8 mouse cellular contexts compared by ENCODE assay signal in genomic region chrX:100625802-100626793, GRCm38 (mm10). TPM values are rescaled to one million over a fixed set of nuclear protein-coding genes. Genes with fewer than 3 reads are reported as not detected.
DNase-seq lines count a peak whose midpoint lies in the region; ATAC-seq lines count a peak whose summit lies in the region.

Pdzd11 (minus strand) TSS chrX:100626568.

- H3K36me3 ChIP-seq in heart, embryonic 14.5 days (ENCODE audit: control insufficient read depth, insufficient read depth, low read length) = peaks cover 20% of the 10 kb centered on the region
- H3K36me3 ChIP-seq in liver, embryonic 13.5 days = peaks cover 29% of the 10 kb centered on the region
- no peaks in the 10 kb centered on the region for H3K36me3 ChIP-seq in stomach, embryonic 16.5 days (ENCODE audit: control insufficient read depth, insufficient read depth, low read length)

- H3K4me2 ChIP-seq in heart, embryonic 14.5 days (ENCODE audit: low read length) = peak within 1 kb of the TSS; percentile 77
- peak within 1 kb of the TSS; percentile 69 for H3K4me2 ChIP-seq in liver, embryonic 13.5 days
- peak within 1 kb of the TSS; percentile 69 for H3K4me2 ChIP-seq in stomach, embryonic 16.5 days (ENCODE audit: low read depth, low read length)

- H3K9me3 ChIP-seq in heart, embryonic 14.5 days (ENCODE audit: control insufficient read depth, low read length) = no peaks in the 10 kb centered on the region
- no peaks in the 10 kb centered on the region for H3K9me3 ChIP-seq in liver, embryonic 13.5 days (replicated peaks)
- H3K9me3 ChIP-seq in stomach, embryonic 16.5 days (replicated peaks; ENCODE audit: control insufficient read depth, low read length) = no peaks in the 10 kb centered on the region

- H3K4me3 ChIP-seq in heart, embryonic 14.5 days (ENCODE audit: control insufficient read depth in 1 of 2, insufficient read depth in 1 of 2, low read depth in 1 of 2, low read length in 2 of 2) = peak within 1 kb of the TSS; percentile 54 to 86
- H3K4me3 ChIP-seq in liver, embryonic 13.5 days (replicated peaks) = peak within 1 kb of the TSS; percentile 78
- H3K4me3 ChIP-seq in stomach, embryonic 16.5 days (replicated peaks; ENCODE audit: low read length) = peak within 1 kb of the TSS; percentile 55

- DNase-seq in c-Kit-negative CD71-positive TER-119-positive erythroid progenitor cells, embryonic 14.5 days (ENCODE audit: low read depth, low spot score) = peak; percentile 82
- peak; percentile 77 for DNase-seq in fibroblast of lung, adult 2 months (ENCODE audit: low read depth)
- peak; percentile 94 for DNase-seq in kidney, postnatal 14 days
- DNase-seq in liver, embryonic 13.5 days = peak; percentile 86
- DNase-seq in neural tube, embryonic 10.5 days (ENCODE audit: extremely low spot score, low spot score) = peak; percentile 81

- peak within 1 kb of the TSS; percentile 82 to 84 for H3K27ac ChIP-seq in heart, embryonic 14.5 days (replicated peaks in 1 of 2; ENCODE audit: control insufficient read depth in 1 of 2, insufficient read depth in 1 of 2, low read depth in 2 of 2, low read length in 2 of 2)
- H3K27ac ChIP-seq in liver, embryonic 13.5 days = peak within 1 kb of the TSS; percentile 88
- peak within 1 kb of the TSS; percentile 46; the same call in 1 of the 2 replicates for H3K27ac ChIP-seq in stomach, embryonic 16.5 days (ENCODE audit: low read length)

- peaks cover 2 to 4% of the 10 kb centered on the region in 2 experiments; a peak in 2 of 4 replicates for H3K4me1 ChIP-seq in heart, embryonic 14.5 days (ENCODE audit: control insufficient read depth in 2 of 2, insufficient read depth in 2 of 2, low read length in 2 of 2)
- peaks cover 29% of the 10 kb centered on the region for H3K4me1 ChIP-seq in liver, embryonic 13.5 days (replicated peaks)
- no peaks in the 10 kb centered on the region for H3K4me1 ChIP-seq in stomach, embryonic 16.5 days (ENCODE audit: control insufficient read depth, insufficient read depth, low read length)

- H3K27me3 ChIP-seq in heart, embryonic 14.5 days (ENCODE audit: control insufficient read depth, insufficient read depth, low read length) = no peaks in the 10 kb centered on the region
- H3K27me3 ChIP-seq in liver, embryonic 13.5 days = no peaks in the 10 kb centered on the region
- no peaks in the 10 kb centered on the region for H3K27me3 ChIP-seq in stomach, embryonic 16.5 days (ENCODE audit: control insufficient read depth, insufficient read depth, low read length)

- ATAC-seq in CD4-positive, CD25-positive, alpha-beta regulatory T cell, adult 4 months = peak; percentile 100
- ATAC-seq in heart, embryonic 14.5 days (ENCODE audit: insufficient number of reproducible peaks, insufficient read depth, low FRiP score, low read depth) = peak; percentile 99
- ATAC-seq in liver, embryonic 13.5 days (ENCODE audit: low read depth) = peak; percentile 98
- ATAC-seq in stomach, embryonic 16.5 days (ENCODE audit: insufficient read depth, low FRiP score) = peak; percentile 100

- peak within 1 kb of the TSS; percentile 79 for H3K9ac ChIP-seq in heart, embryonic 14.5 days (ENCODE audit: low read length)
- peak within 1 kb of the TSS; percentile 92 for H3K9ac ChIP-seq in liver, embryonic 13.5 days
- H3K9ac ChIP-seq in stomach, embryonic 16.5 days (ENCODE audit: low read length) = peak within 1 kb of the TSS; percentile 77

- WGBS in heart, embryonic 14.5 days = 13% methylated on average over 61 of the region's 62 CpGs
- WGBS in liver, embryonic 13.5 days (ENCODE audit: insufficient replicate concordance) = 17% methylated on average over 62 of the region's 62 CpGs
- WGBS in stomach, embryonic 16.5 days = 17% methylated on average over 62 of the region's 62 CpGs

RNA-seq across cellular contexts. Expression of gene Pdzd11, which starts in this region (rescaled TPM):
- polyA plus RNA-seq in CD4-positive, CD25-positive, alpha-beta regulatory T cell, adult 4 months (2017; shearing (Covaris generic)) = 10 to 100 TPM; 45.0 to 55.4 TPM
- polyA plus RNA-seq in heart, embryonic 14.5 days (2014; fragmentation: Nextera tagmentation; extraction: Ambion mirVana) = 97.4 and 103 TPM in 2 replicates
- polyA plus RNA-seq in liver, embryonic 13.5 days (2015; fragmentation: Nextera tagmentation; extraction: Ambion mirVana) = 71.8 and 74.4 TPM in 2 replicates
- polyA plus RNA-seq in stomach, embryonic 16.5 days (2015; fragmentation: Nextera tagmentation; extraction: Ambion mirVana) = 80.1 and 93.6 TPM in 2 replicates

Comparison
In these comparisons a context has a peak if more than half of its experiments do, and no peak if none do; other contexts are left out.
1. Peak in every context shown above with its lines: DNase-seq, ATAC-seq, H3K4me3 ChIP-seq and H3K27ac ChIP-seq.